Mouse (Mus musculus) cerebellum, adult 11 months (tissue): ENCODE results near the gene C1s1.
A peak's percentile ranks its signal among the peaks of the same experiment; 100 is the strongest.
"Not testable (repeated sequence)": the region's sequence is repeated elsewhere in the genome, so short reads cannot be mapped to it uniquely, and the experiment has no call there.

ENCODE experiments used
- DNase-seq: peaks from one replicate; pipeline ENCODE4 v3.0.0; 2022

Gene C1s1

GRCm38 (mm10) chr6:124542284-124542683 lies at the start of gene C1s1:
Gene C1s1, minus strand, starts transcription at chr6:124542359.
- peak; percentile 35 for DNase-seq

DNA sequence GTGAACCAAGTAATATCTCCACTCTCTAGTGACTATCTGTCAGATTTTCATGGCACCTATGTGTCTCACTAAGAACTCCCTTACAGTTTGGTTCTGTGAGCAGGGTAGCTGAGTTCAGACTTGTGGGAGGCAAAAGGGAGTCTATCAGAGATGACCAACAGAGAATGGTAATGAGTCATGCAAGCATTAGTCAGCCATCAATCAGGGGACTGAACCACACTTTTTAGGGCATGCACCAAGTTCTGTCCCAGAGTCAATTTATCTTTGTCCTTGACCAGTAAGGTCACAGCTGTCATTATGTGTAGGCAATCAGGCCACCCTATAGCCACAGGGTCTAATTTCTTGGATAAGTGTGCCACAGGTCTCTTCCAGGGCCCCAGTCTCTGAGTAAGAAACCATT lies 46.6 kb upstream of the C1s1 start:
- DNase-seq = no peak

DNA sequence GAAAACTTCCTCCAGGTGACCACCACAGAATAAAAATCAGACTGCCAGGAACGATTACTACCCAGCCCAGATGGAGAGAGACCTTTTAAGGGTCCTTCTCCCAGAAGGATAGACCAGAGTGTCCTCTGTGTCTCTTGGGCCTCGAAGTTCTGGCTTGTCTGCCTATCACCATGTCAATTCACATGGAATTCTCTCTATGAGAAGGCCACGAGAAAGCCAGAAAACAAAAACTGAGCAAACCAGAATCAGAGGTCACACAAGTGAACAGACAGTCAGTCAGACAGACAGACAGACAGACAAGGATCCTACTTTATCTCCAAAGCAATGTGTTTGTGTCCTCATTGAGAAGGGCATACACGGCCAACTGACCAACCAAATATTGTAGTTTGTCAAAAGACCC lies 44.1 kb upstream of the C1s1 start:
- no peak for DNase-seq

GRCm38 (mm10) chr6:124585761-124586160 lies 43.6 kb upstream of the C1s1 start:
- DNase-seq = no peak

GRCm38 (mm10) chr6:124584935-124585334 lies 42.8 kb upstream of the C1s1 start:
- DNase-seq = no peak

GRCm38 (mm10) chr6:124582231-124582630 lies 40.1 kb upstream of the C1s1 start:
- no peak for DNase-seq

- not testable (repeated sequence) for DNase-seq
Measured at GRCm38 (mm10) chr6:124580155-124580554, 38.0 kb upstream of the C1s1 start.

DNA sequence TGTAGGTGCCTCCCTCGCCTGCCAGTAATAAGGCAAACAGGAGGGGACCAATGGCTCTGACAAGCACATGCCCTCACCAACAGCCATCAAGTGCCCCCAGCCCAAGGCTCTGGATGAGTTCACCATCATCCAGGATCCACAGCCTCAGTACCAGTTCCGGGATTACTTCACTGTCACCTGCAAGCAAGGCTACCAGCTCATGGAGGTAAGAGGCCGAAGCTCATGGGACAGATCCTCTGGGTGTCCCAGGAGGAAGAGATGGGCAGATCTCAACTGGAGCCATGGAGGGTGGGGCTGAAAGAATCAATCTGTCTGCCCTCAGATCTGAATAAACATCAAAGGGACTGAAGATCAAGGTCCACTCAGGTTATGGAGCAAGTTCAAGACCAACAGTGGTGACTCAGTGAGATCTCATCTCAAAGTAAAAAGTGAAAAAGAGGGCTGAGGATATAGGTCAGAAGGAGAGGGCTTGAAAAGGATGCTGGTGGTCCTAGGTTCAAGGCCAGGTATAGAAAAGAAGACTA lies 33.1 kb upstream of the C1s1 start:
- not testable (repeated sequence) for DNase-seq

GRCm38 (mm10) chr6:124570026-124570425 lies 27.9 kb upstream of the C1s1 start, which contains the start of gene C1rb:
Gene C1rb, plus strand, starts transcription at chr6:124570294.
- DNase-seq = peak; percentile 39

DNA sequence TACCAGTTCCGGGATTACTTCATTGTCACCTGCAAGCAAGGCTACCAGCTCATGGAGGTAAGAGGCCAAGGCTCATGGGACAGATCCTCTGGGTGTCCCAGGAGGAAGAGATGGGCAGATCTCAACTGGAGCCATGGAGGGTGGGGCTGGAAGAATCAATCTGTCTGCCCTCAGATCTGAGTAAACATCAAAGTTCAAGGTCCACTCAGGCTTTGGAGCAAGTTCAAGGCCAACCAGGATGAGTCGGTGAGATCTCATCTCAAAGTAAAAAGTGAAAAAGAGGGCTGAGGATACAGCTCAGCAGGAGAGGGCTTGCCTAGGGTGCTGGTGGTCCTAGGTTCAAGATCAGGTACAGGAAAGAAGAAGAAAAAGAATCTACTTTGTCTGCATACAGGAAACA lies 19.5 kb upstream of the C1s1 start:
- not testable (repeated sequence) for DNase-seq

- DNase-seq = not testable (repeated sequence)
Measured at GRCm38 (mm10) chr6:124561156-124561555, 19.0 kb upstream of the C1s1 start.

DNA sequence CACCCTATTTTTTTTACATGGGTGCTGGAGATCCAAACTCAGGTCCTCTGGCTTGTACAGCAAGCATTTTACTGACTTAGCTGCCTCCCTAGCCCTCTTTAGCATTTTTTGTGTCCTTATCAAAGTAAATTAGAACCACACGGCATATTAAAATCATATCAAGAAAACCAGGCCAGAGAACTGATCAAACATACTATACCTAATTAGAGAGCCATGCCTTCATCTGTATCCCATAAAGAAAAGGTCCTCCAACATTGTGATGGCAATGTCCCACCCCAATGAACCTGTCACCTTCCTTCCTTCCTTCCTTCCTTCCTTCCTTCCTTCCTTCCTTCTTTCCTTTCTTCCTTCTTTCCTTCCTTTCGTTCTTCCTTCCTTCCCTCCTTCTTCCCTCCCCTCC lies 13.8 kb upstream of the C1s1 start:
- not testable (repeated sequence) for DNase-seq

GRCm38 (mm10) chr6:124552766-124553165 lies 10.6 kb upstream of the C1s1 start:
- DNase-seq = no peak

DNA sequence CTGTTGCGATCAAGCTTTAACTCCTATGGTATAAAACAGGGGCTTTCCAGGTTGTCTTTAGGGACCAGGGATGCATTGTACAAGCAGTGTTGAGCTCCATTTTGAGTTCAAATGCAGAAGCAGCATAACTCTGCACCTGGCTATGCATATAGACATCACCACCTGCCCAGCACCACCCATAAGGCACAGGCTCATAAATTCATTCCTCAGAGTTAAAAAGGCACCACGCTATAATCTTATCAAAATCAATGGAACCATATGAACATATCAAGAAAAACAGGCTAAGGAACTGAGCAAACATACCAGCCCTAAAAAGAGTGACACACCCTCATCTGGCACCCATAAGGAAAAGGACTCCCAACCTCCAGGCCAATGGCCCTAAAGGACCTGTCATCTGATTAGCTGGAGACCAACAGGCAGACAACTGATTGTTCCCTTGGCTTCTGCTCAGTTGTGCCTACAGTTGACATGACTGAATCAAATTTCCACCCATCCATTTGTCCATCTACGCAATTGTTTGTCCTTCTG lies 6.9 kb upstream of the C1s1 start:
- no peak for DNase-seq

GRCm38 (mm10) chr6:124547979-124548378 lies 5.8 kb upstream of the C1s1 start:
- not testable (repeated sequence) for DNase-seq

DNA sequence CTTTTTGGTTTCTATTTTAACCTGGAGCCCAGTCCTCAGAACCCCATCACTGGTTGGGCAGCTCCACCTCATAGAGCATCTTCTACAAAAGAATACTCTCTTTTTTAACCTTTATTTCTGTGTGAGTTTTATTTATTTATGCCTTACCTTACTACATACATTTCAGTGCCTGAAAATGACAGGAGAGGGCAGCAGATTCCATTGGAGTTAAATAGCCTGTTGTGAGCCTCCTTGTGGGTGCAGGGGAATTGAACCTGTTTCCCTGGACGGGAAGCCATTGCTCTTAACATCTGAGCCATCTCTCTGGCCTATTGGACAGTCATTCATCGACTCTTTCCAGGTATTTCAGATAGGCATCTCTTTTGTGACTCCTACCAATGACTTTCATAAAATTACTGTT lies 3.3 kb upstream of the C1s1 start:
- DNase-seq = no peak

DNA sequence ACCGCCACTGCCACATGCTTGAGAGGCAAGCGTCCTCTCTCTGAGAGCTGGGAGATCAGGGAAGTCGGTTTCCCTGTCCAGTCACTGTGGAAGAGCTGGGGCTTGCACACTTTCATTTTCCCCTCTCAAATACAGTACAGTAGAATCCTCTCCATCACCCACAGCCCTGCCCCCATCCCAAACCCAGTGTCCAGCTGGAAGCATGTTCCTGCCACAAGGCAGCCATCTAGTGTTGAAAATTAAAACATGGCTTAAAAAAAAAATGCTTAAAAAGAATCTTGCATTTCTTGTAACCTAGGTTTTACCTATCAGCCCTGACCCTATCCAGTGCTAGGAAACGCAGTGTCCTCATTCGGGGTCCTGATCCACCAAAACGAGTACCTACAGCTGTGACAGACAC lies 2.3 kb upstream of the C1s1 start:
- no peak for DNase-seq

DNA sequence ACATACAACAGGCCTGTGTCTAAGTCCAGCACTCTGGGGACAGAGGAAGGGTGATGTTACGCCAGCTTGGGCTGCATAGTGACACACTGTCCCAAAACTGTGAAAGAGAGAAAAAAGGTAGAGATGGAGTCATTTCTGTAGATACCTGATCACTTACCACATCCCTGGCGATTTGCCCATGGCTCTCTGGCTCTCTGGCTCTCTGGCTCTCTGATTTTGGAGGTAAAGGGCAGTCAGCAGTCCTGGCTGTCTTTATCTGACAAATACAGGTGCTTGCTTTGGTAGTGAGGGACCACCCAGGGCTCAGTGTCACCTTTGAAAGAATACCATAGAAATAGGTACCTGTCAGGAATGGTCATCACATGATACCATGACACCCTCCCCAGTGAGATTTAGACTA lies 983 bp downstream of the C1s1 start:
- DNase-seq = not testable (repeated sequence)

DNA sequence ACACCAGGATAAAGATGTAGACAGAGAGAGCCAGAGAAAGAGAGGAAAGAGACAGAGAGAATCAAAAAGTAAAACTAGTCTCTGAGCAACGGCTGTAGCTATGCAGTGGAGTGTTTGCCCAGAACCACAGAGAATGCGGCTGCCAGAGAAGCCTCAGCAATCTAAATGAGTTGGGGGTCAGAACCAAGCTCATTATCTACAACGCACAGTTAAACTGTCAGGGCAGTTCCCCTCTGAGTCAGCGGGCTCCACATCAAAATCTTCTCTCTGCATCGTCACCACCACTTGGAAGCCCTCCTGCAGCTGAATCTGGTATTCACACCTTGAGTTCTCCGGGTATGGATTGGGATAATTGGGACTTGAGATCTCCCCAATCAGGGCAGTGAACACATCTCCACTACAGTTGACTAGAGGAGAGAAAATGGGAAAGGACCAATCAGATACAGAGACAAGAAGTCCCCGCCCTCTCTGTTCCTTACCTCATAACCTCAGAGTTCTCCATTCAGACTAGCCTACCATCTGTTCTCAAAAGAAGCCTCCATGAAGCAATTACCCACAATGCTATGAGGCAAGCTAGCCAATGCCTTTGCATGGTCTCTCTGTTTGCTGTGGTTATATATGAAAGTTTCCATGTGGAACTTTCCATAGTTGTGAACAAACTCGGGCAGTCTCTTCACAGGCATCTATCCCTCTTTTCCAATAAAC lies 5.9 kb downstream of the C1s1 start:
- not testable (repeated sequence) for DNase-seq

DNA sequence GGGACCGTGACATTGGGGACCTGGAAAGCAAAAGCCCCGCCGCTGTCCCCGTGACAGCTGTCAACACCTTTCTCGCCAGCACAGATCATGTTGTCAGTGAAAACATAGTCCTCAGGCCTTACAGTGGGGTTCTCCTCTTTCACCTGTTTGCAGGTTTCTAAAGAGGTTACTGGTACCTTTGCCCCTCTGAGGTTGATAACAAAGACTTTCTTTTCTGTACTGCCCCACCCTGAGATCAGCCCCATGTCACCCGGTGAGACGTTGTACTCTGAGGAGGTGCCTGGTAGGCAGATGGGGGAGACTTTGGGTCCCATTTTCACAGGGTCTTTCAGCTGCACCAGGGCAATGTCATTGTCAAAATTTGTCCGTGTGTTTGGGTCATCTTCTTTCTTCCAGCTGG lies 11.1 kb downstream of the C1s1 start:
- DNase-seq = no peak

- DNase-seq = no peak
Measured at GRCm38 (mm10) chr6:124527881-124528280, 14.3 kb downstream of the C1s1 start.

DNA sequence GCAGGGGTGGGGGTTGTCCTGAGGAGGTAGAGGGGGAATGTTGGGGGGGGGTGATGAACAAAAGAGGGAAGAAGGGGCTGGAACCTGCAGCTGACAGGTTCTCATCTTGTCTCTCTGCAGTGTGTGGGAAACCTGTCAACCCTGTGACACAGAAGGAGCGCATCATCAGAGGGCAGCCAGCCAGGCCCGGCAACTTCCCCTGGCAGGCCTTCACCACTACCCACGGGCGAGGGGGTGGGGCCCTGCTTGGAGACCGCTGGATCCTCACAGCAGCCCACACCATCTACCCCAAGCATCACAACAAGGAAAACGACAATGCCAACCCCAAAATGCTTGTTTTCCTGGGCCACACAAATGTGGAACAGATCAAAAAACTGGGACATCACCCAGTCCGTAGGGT lies 20.1 kb downstream of the C1s1 start:
- not testable (repeated sequence) for DNase-seq

GRCm38 (mm10) chr6:124517733-124518132 lies 24.4 kb downstream of the C1s1 start:
- not testable (repeated sequence) for DNase-seq

GRCm38 (mm10) chr6:124512355-124512836 lies 29.8 kb downstream of the C1s1 start, which contains the start of gene C1ra:
Gene C1ra, plus strand, starts transcription at chr6:124512405.
- peak; percentile 46 for DNase-seq
